Mouse (Mus musculus): ENCODE measurements at regions not wholly inside any gene's neighbourhood (a gene's known extent, or its start where the extent isn't known, plus 50 kb on each side); places are given as distances from the start of the nearest gene placed in this dataset.

DNA sequence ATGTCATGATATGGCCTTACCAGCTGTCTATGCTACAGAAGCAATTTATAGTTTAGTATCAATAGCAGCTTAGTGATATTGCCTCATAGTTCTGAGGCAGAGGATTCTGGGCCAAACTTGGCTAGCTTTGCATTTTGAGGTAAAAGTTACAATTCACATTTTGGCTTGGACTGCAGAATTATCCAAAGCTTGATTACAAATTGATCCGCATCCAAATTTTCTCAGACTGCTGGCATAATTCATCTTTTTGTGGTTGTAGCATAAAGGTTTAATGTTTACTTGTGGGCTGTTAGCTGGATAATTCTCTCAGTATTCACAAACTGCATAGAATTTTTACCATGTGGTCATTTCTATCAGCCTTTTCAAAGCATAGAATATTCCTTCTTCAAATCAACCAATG, 589.9 kb upstream of the Pdcd1 start:
- ATAC-seq (ENCODE audit: insufficient number of reproducible peaks, insufficient read depth, low FRiP score, low TSS enrichment), result no peak
- WGBS, result 94% methylated on average over 1 of the region's 1 CpGs
- Histone ChIP-seq H3K27ac (no peak overlapping the region), H3K4me3 (no peak overlapping the region), H3K9ac (no peak overlapping the region), H3K36me3 (no peaks in the 10 kb centered on the region), H3K9me3 (no peaks in the 10 kb centered on the region), H3K27me3 (no peaks in the 10 kb centered on the region), H3K4me2 (replicated peaks) (no peak overlapping the region), H3K4me1 (no peaks in the 10 kb centered on the region)

DNA sequence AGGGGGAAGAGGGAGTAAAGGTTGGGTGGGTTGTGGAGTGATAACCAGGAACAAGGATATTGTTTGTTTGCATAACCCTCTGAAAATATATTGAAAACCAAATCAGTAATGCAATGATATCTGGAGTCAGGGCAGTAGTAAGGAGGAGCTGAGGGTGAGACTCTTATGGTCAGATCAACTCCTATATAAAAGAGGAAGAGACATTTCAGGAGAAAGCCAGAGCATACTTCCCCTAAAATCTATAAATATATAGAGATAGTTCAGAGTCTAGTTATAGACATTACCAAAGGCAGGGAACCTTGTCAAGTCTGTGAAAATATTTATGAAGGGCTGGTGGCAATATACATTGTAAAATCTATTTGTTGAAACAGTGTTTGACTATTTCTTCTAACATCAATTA, 605.9 kb upstream of the Pdcd1 start:
- no peak for ATAC-seq (ENCODE audit: insufficient number of reproducible peaks, insufficient read depth, low FRiP score, low TSS enrichment)
- H3K4me1 ChIP-seq, result no peaks in the 10 kb centered on the region

DNA sequence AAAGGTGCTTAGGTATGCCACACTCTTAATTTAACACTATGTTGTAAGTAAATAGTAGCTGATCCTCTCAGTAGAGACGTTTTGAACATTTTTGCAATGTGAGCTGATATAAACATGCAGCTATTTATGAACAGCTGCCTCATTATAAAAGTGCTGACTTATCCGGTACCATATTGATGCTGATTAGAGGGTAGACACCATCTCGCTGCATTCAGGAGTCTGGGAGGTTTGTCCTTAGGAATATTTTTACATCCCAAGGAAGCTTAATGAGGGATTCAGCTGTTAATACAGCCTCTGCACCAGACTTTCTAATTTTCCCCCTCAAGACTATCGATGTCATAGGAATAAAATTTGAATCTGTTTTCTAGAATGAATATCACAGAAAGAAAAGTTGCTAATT, 619.3 kb upstream of the Pdcd1 start:
- H3K9me3 ChIP-seq, result no peaks in the 10 kb centered on the region
- no peak overlapping the region for H3K9ac ChIP-seq
- no peak overlapping the region for H3K27ac ChIP-seq
- H3K27me3 ChIP-seq, result no peaks in the 10 kb centered on the region
- no peak overlapping the region for H3K4me2 ChIP-seq (replicated peaks)
- ATAC-seq (ENCODE audit: insufficient number of reproducible peaks, insufficient read depth, low FRiP score, low TSS enrichment), result no peak
- no peaks in the 10 kb centered on the region for H3K36me3 ChIP-seq
- no peak overlapping the region for H3K4me3 ChIP-seq
- no peaks in the 10 kb centered on the region for H3K4me1 ChIP-seq
- 73% methylated on average over 4 of the region's 4 CpGs for WGBS

More for the DNA sequence above, 605.9 kb upstream of the Pdcd1 start:
- Histone ChIP-seq H3K4me2 (replicated peaks) (no peak overlapping the region), H3K4me3 (no peak overlapping the region), H3K27me3 (no peaks in the 10 kb centered on the region), H3K9ac (no peak overlapping the region), H3K27ac (no peak overlapping the region), H3K9me3 (no peaks in the 10 kb centered on the region), H3K36me3 (no peaks in the 10 kb centered on the region)

DNA sequence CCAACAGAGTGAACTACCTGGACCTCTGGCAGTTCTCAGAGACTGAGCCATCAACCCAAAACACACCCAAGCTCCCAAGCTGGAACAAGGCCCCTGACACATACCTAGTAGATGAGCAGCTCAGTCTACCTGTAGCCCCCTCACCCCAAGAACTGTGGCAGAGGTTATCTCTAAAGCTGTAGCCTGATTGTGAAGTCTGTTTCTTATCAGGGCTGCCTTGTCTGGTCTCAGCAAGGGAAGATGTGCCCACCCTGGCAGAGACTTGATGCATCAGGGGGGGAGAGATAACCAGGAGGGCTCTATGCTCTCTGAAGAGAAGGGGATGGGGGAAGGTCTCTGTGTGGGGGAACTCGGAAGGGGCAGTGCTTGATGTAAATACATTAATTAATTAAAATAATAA, 612.9 kb upstream of the Fam174a start:
- 100% methylated on average over 1 of the region's 1 CpGs for WGBS
- H3K36me3 ChIP-seq, result no peaks in the 10 kb centered on the region
- no peaks in the 10 kb centered on the region for H3K4me1 ChIP-seq
- H3K27ac ChIP-seq, result no peak overlapping the region
- H3K9ac ChIP-seq, result no peak overlapping the region
- no peaks in the 10 kb centered on the region for H3K27me3 ChIP-seq
- H3K4me2 ChIP-seq (replicated peaks), result no peak overlapping the region
- no peaks in the 10 kb centered on the region for H3K9me3 ChIP-seq
- no peak for ATAC-seq (ENCODE audit: insufficient number of reproducible peaks, insufficient read depth, low FRiP score, low TSS enrichment)
- no peak overlapping the region for H3K4me3 ChIP-seq

- no peaks in the 10 kb centered on the region for H3K36me3 ChIP-seq
- ATAC-seq (ENCODE audit: insufficient number of reproducible peaks, insufficient read depth, low FRiP score, low TSS enrichment), result no peak
- no peak overlapping the region for H3K4me2 ChIP-seq (replicated peaks)
- H3K27ac ChIP-seq, result no peak overlapping the region
- H3K9me3 ChIP-seq, result no peaks in the 10 kb centered on the region
- 81% methylated on average over 1 of the region's 1 CpGs for WGBS
- no peak overlapping the region for H3K4me3 ChIP-seq
- H3K9ac ChIP-seq, result no peak overlapping the region
- H3K4me1 ChIP-seq, result no peaks in the 10 kb centered on the region
- no peaks in the 10 kb centered on the region for H3K27me3 ChIP-seq
These were observed 611.7 kb upstream of the Fam174a start for GRCm38 (mm10) chr1:94701688-94702087.

GRCm38 (mm10) chr1:94712812-94713211, 600.6 kb upstream of the Fam174a start:
- 0 out of 2 replicates have a peak, but pooled peaks cover 5% of the 10 kb centered on the region for H3K4me1 ChIP-seq
- no peak overlapping the region for H3K9ac ChIP-seq
- no peaks in the 10 kb centered on the region for H3K9me3 ChIP-seq
- 3% methylated on average over 5 of the region's 5 CpGs for WGBS
- H3K27ac ChIP-seq, result no peak overlapping the region
- H3K4me2 ChIP-seq (replicated peaks), result no peak overlapping the region
- no peaks in the 10 kb centered on the region for H3K27me3 ChIP-seq
- no peak overlapping the region for H3K4me3 ChIP-seq
- ATAC-seq (ENCODE audit: insufficient number of reproducible peaks, insufficient read depth, low FRiP score, low TSS enrichment), result peak; percentile 60; the same call in 1 of the 2 replicates
- H3K36me3 ChIP-seq, result no peaks in the 10 kb centered on the region

DNA sequence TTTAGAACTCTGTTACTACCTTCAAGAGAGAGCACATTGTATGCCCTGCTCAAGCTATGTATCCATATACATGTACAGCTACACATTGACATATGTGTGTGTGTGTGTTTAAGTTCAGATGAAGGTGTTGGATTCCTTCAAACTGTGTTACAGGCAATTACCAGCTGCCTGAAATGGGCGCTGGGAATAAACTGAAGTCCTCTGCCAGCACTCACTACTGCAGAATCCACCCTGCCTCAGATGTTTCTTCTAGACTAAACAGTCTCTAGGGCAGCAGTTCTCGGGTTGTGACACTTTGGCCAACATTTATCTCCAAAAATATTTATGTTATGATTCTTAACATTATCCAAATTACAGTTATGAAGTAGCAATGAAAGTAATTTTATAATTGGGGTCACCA, 595.7 kb upstream of the Fam174a start:
- no peaks in the 10 kb centered on the region for H3K27me3 ChIP-seq
- H3K4me1 ChIP-seq, result 0 out of 2 replicates have a peak, but pooled peaks cover 4% of the 10 kb centered on the region
- H3K9ac ChIP-seq, result no peak overlapping the region
- H3K9me3 ChIP-seq, result no peaks in the 10 kb centered on the region
- no peak overlapping the region for H3K27ac ChIP-seq
- H3K4me2 ChIP-seq (replicated peaks), result no peak overlapping the region
- no peaks in the 10 kb centered on the region for H3K36me3 ChIP-seq
- H3K4me3 ChIP-seq, result no peak overlapping the region
- ATAC-seq (ENCODE audit: insufficient number of reproducible peaks, insufficient read depth, low FRiP score, low TSS enrichment), result no peak
- 58% methylated on average over 2 of the region's 2 CpGs for WGBS

DNA sequence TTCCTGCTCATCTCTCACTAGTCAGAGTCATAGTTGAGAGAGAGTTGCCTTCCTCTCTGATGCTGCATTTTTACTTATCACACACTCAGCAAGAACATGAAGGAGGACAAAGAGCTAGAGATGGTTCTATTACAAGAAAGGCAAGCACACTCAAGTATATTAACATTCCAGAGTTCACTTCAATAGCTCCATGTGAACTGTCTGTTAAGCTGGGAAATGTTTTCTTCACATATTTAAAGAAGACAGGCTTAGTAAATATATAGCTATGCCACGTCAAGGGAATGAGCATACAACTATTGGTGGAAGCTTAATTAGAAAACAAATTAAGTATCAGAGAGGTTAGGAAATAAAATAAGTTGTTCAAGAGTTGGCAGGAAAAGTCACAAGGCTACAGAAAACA, 559.9 kb upstream of the Fam174a start:
- no peak overlapping the region for H3K27ac ChIP-seq
- WGBS, result 66% methylated on average over 1 of the region's 1 CpGs
- no peaks in the 10 kb centered on the region for H3K27me3 ChIP-seq
- no peak overlapping the region for H3K9ac ChIP-seq
- H3K36me3 ChIP-seq, result no peaks in the 10 kb centered on the region
- no peaks in the 10 kb centered on the region for H3K9me3 ChIP-seq
- H3K4me2 ChIP-seq (replicated peaks), result no peak overlapping the region
- no peak overlapping the region for H3K4me3 ChIP-seq
- ATAC-seq (ENCODE audit: insufficient number of reproducible peaks, insufficient read depth, low FRiP score, low TSS enrichment), result no peak
- no peaks in the 10 kb centered on the region for H3K4me1 ChIP-seq

GRCm38 (mm10) chr1:94789019-94789585, 524.3 kb upstream of the Fam174a start:
- ATAC-seq (ENCODE audit: insufficient number of reproducible peaks, insufficient read depth, low FRiP score, low TSS enrichment), result no peak
- no peak overlapping the region for H3K9ac ChIP-seq
- 73% methylated on average over 2 of the region's 2 CpGs for WGBS
- no peak overlapping the region for H3K27ac ChIP-seq
- no peak overlapping the region for H3K4me3 ChIP-seq
- no peaks in the 10 kb centered on the region for H3K9me3 ChIP-seq
- no peaks in the 10 kb centered on the region for H3K4me1 ChIP-seq
- no peaks in the 10 kb centered on the region for H3K27me3 ChIP-seq
- no peak overlapping the region for H3K4me2 ChIP-seq (replicated peaks)
- no peaks in the 10 kb centered on the region for H3K36me3 ChIP-seq

DNA sequence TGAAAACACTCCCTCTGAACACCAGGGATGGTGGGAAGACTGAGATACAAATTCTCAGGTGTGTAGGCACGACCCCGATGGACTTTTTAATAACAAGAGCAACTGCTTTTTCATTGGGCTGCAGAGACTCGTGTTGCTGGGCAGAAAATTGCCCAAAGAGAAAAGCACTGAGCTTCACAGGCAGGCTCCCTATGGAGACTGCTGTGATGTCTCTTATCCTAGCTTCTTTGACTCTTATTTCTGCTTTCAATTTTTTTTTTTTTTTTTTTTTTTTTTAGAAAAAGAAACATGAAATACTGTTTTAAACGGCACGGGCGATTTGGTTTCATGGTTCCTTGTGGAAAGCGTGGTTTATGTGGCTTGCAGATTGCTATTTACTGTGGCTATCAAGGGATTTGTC, 522.8 kb upstream of the Fam174a start:
- H3K9me3 ChIP-seq, result no peaks in the 10 kb centered on the region
- no peaks in the 10 kb centered on the region for H3K4me1 ChIP-seq
- no peak for ATAC-seq (ENCODE audit: insufficient number of reproducible peaks, insufficient read depth, low FRiP score, low TSS enrichment)
- no peak overlapping the region for H3K4me3 ChIP-seq
- no peak overlapping the region for H3K4me2 ChIP-seq (replicated peaks)
- H3K9ac ChIP-seq, result no peak overlapping the region
- no peak overlapping the region for H3K27ac ChIP-seq
- WGBS, result 36% methylated on average over 7 of the region's 7 CpGs
- H3K27me3 ChIP-seq, result no peaks in the 10 kb centered on the region
- no peaks in the 10 kb centered on the region for H3K36me3 ChIP-seq

DNA sequence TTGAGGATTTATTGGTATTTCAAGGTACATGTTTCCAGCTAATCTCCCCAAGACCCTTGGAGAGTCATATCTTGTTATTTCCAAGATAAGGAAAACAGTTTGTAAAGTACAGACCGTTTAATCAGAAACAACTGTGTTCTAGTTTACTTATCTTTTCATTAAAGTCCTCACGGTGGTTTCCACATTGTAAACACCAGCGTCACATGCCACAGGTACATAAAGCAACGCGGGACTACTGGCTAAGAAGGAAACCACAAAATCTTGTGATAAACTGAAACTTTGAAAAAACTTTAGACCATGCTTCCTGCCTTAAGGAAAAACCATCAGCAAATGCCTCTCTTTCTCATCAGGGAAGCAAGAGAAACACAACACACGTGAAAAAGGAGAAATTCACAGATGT, 522.4 kb upstream of the Fam174a start:
- no peaks in the 10 kb centered on the region for H3K9me3 ChIP-seq
- no peaks in the 10 kb centered on the region for H3K27me3 ChIP-seq
- 40% methylated on average over 6 of the region's 6 CpGs for WGBS
- H3K36me3 ChIP-seq, result no peaks in the 10 kb centered on the region
- H3K4me3 ChIP-seq, result no peak overlapping the region
- H3K27ac ChIP-seq, result no peak overlapping the region
- ATAC-seq (ENCODE audit: insufficient number of reproducible peaks, insufficient read depth, low FRiP score, low TSS enrichment), result no peak
- peaks cover 4% of the 10 kb centered on the region; the same call in 1 of the 2 replicates for H3K4me1 ChIP-seq
- no peak overlapping the region for H3K9ac ChIP-seq
- no peak overlapping the region for H3K4me2 ChIP-seq (replicated peaks)

- no peaks in the 10 kb centered on the region for H3K36me3 ChIP-seq
- no peaks in the 10 kb centered on the region for H3K27me3 ChIP-seq
- H3K4me2 ChIP-seq (replicated peaks), result no peak overlapping the region
- no peak overlapping the region for H3K4me3 ChIP-seq
- ATAC-seq (ENCODE audit: insufficient number of reproducible peaks, insufficient read depth, low FRiP score, low TSS enrichment), result no peak
- H3K9me3 ChIP-seq, result no peaks in the 10 kb centered on the region
- no peak overlapping the region for H3K27ac ChIP-seq
- 49% methylated on average over 1 of the region's 1 CpGs for WGBS
- H3K9ac ChIP-seq, result no peak overlapping the region
- H3K4me1 ChIP-seq, result peaks cover 5% of the 10 kb centered on the region; the same call in 1 of the 2 replicates
These were observed 517.4 kb upstream of the Fam174a start for GRCm38 (mm10) chr1:94796028-94796427.

DNA sequence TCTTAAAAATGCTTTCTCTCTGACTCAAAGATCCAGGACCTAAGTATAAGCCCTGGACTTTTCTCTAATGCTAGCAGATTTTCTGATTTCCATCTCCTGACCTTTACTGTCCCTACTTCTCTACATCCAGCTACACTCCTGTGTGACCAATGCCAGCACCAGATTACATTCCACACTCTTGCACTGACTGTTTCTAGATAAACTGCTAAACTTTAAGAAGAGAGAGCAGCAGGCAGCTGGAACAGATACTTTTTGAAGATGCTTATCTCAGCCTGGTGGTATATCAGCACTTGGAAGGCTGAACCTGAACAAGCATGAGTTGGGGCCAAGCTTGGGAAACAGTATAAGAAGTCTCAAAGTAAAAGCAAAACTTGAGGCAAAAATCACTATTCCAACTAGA, 509.7 kb upstream of the Fam174a start:
- Histone ChIP-seq H3K9me3 (no peaks in the 10 kb centered on the region), H3K4me1 (no peaks in the 10 kb centered on the region), H3K4me2 (replicated peaks) (no peak overlapping the region), H3K27me3 (no peaks in the 10 kb centered on the region), H3K4me3 (no peak overlapping the region), H3K27ac (no peak overlapping the region), H3K9ac (no peak overlapping the region), H3K36me3 (no peaks in the 10 kb centered on the region)
- ATAC-seq (ENCODE audit: insufficient number of reproducible peaks, insufficient read depth, low FRiP score, low TSS enrichment), result no peak

Data from embryonic facial prominence, embryonic 12.5 days (tissue).